Mouse (Mus musculus) neural tube, embryonic 15.5 days (tissue): ENCODE results near the gene Zfp809. TPM values are rescaled to one million over a fixed set of nuclear protein-coding genes. Genes with fewer than 3 reads are reported as not detected.

Experiments
- ATAC-seq: fragments of 200-750 bp; cut with Nextera tagmentation; 2 replicates; pipeline ENCODE4 v1.8.0; 2017; ENCODE audit warnings: mild to moderate bottlenecking, moderate TSS enrichment, moderate library complexity; ENCODE audit not compliant: low FRiP score
- H3K27ac ChIP-seq: fragments of 300-500 bp; sonication (generic); replicated peaks from 2 replicates; pipeline ENCODE4 v1.5.1; 2015; ENCODE audit warnings: mild to moderate bottlenecking, inconsistent platforms
- H3K27me3 ChIP-seq: fragments of 300-500 bp; sonication (generic); replicated peaks from 2 replicates; pipeline ENCODE4 v1.6.1; 2015; ENCODE audit warnings: inconsistent platforms
- H3K36me3 ChIP-seq: fragments of 300-500 bp; sonication (generic); 2 replicates; pipeline ENCODE4 v1.6.1; 2015; ENCODE audit warnings: inconsistent platforms
- H3K4me1 ChIP-seq: fragments of 300-500 bp; sonication (generic); 2 replicates; pipeline ENCODE4 v1.6.1; 2015; ENCODE audit warnings: inconsistent platforms
- H3K4me2 ChIP-seq: fragments of 300-500 bp; sonication (generic); 2 replicates; pipeline ENCODE4 v1.6.1; 2015; ENCODE audit warnings: inconsistent platforms, mild to moderate bottlenecking, moderate library complexity
- H3K4me3 ChIP-seq: fragments of 300-500 bp; sonication (generic); replicated peaks from 2 replicates; pipeline ENCODE4 v1.5.1; 2015; ENCODE audit warnings: mild to moderate bottlenecking, inconsistent platforms
- H3K9ac ChIP-seq: fragments of 300-500 bp; sonication (generic); replicated peaks from 2 replicates; pipeline ENCODE4 v1.6.1; 2015; ENCODE audit warnings: mild to moderate bottlenecking, inconsistent platforms
- H3K9me3 ChIP-seq: fragments of 300-500 bp; sonication (generic); replicated peaks from 2 replicates; pipeline ENCODE4 v1.6.1; 2016; ENCODE audit warnings: inconsistent platforms
- WGBS: fragments of 180-500 bp; shearing (Covaris S2); methylation state at CpG from one replicate; pipeline ENCODE4 v1.1.7; 2015; ENCODE audit warnings: mixed read lengths; 5-methylcytosine and 5-hydroxymethylcytosine counted together
- polyA plus RNA-seq: library from polyadenylated mRNA; unstranded; fragments of >200 nt; fragmentation: Nextera tagmentation; extraction: Ambion mirVana; gene quantifications from 2 replicates; pipeline ENCODE4 v1.2.1, GENCODE M21; 2015

Zfp809 gene
- polyA plus RNA-seq, 1 experiment from 2014 or later: 8.8 TPM

- no peaks in the 10 kb centered on the region for H3K4me1 ChIP-seq
- no peak overlapping the region for H3K4me2 ChIP-seq
- H3K4me3 ChIP-seq: no peak overlapping the region
- H3K36me3 ChIP-seq: peaks cover 10% of the 10 kb centered on the region
- no peaks in the 10 kb centered on the region for H3K27me3 ChIP-seq
- H3K27ac ChIP-seq: no peak overlapping the region
- 0 out of 2 replicates have a peak, but pooled peaks cover 20% of the 10 kb centered on the region for H3K9me3 ChIP-seq
- ATAC-seq: no peak
- 100% methylated on average over 1 of the region's 1 CpGs for WGBS
- H3K9ac ChIP-seq: no peak overlapping the region
Measured at GRCm38 (mm10) chr9:22268886-22269285, 43.4 kb downstream of the Zfp809 start.

GRCm38 (mm10) chr9:22278733-22279132, 53.2 kb downstream of the Zfp809 start:
- ATAC-seq: no peak
- Histone ChIP-seq H3K9ac (no peak overlapping the region), H3K36me3 (peaks cover 80% of the 10 kb centered on the region), H3K4me2 (no peak overlapping the region), H3K4me3 (no peak overlapping the region), H3K27ac (no peak overlapping the region), H3K27me3 (no peaks in the 10 kb centered on the region), H3K4me1 (no peaks in the 10 kb centered on the region), H3K9me3 (peaks cover 61% of the 10 kb centered on the region)
- 96% methylated on average over 4 of the region's 4 CpGs for WGBS

Other genes with a start within 250 kb of the Zfp809 start
- gene Rgl3, start 236.3 kb upstream of the Zfp809 start, polyA plus RNA-seq: 1.6 and 4.6 TPM in 2 replicates
- gene Ccdc151, start 223.1 kb upstream of the Zfp809 start, polyA plus RNA-seq: 4.0 and 4.5 TPM in 2 replicates
- 93.8 and 99.4 TPM in 2 replicates for gene Prkcsh, start 222.9 kb upstream of the Zfp809 start, polyA plus RNA-seq
- 67.4 and 96.9 TPM in 2 replicates for gene Elavl3, start 173.7 kb upstream of the Zfp809 start, polyA plus RNA-seq
- not detected in 2 replicates for gene Gm49318, start 154.5 kb upstream of the Zfp809 start, polyA plus RNA-seq
- gene Zfp653, start 154.3 kb upstream of the Zfp809 start, polyA plus RNA-seq: 17.3 and 18.6 TPM in 2 replicates
- 63.9 and 65.5 TPM in 2 replicates for gene Ecsit, start 140.3 kb upstream of the Zfp809 start, polyA plus RNA-seq
- 0.84 and 34.2 TPM in 2 replicates for gene Cnn1, start 126.5 kb upstream of the Zfp809 start, polyA plus RNA-seq
- 183 and 193 TPM in 2 replicates for gene Elof1, start 108.5 kb upstream of the Zfp809 start, polyA plus RNA-seq
- gene Acp5, start 90.0 kb upstream of the Zfp809 start, polyA plus RNA-seq: 1.0 and 7.1 TPM in 2 replicates
- 92.5 and 97.0 TPM in 2 replicates for gene Pigyl, start 68.9 kb upstream of the Zfp809 start, polyA plus RNA-seq
- 0.42 and 0.58 TPM in 2 replicates for gene Zfp872, start 37.6 kb upstream of the Zfp809 start, polyA plus RNA-seq
- gene Zfp599, start 34.2 kb downstream of the Zfp809 start, polyA plus RNA-seq: 6.8 and 7.6 TPM in 2 replicates
- 27.0 and 28.8 TPM in 2 replicates for gene Zfp810, start 81.9 kb downstream of the Zfp809 start, polyA plus RNA-seq
- 3.7 and 11.2 TPM in 2 replicates for gene Anln, start 163.5 kb downstream of the Zfp809 start, polyA plus RNA-seq
- 14.8 and 15.0 TPM in 2 replicates for gene 9530077C05Rik, start 185.8 kb downstream of the Zfp809 start, polyA plus RNA-seq
- not detected in 2 replicates for gene Gm17545, start 228.6 kb downstream of the Zfp809 start, polyA plus RNA-seq
- gene Rp9, start 244.0 kb downstream of the Zfp809 start, polyA plus RNA-seq: 72.1 and 78.8 TPM in 2 replicates